Mouse (Mus musculus) spleen, adult 2 months (tissue): ENCODE data around the gene Tsacc.

Experiments used
- CTCF ChIP-seq: fragments of 200-500 bp; IDR thresholded peaks from 2 replicates; pipeline ENCODE4 v1.5.1; 2011; ENCODE audit warnings: mild to moderate bottlenecking, inconsistent platforms; ENCODE audit not compliant: insufficient read depth, insufficient read length, insufficient replicate concordance; ENCODE audit errors: extremely low read depth
- POLR2A ChIP-seq: fragments of 200-500 bp; IDR thresholded peaks from 2 replicates; pipeline ENCODE4 v1.6.1; 2011; ENCODE audit warnings: low read depth, low read length, inconsistent platforms

DNA sequence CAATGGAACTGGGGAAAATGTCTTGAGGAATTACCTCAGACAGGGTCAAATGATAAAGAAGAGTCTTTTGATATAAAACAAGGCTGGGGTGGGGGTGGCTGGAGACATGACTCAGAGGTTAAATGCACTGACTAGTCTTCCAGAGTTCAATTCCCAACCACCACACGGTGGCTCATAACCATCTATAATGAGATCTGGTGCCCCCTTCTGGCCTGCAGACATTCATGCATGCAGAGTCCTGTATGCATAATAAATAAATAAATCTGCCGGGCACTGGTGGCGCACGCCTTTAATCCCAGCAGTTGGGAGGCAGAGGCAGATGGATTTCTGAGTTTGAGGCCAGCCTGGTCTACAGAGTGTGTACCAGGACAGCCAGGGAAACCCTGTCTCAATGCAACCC is 4.8 kb downstream of the Tsacc start:
- TF ChIP-seq CTCF (no peak), POLR2A (no peak)
